Mouse (Mus musculus): ENCODE measurements at regions not wholly inside any gene's neighbourhood (a gene's known extent, or its start where the extent isn't known, plus 50 kb on each side); places are given as distances from the start of the nearest gene placed in this dataset.

GRCm38 (mm10) chr4:31493087-31493511 lies 470.8 kb upstream of the Map3k7 start:
- in situ Hi-C loops (cut with MboI, MseI), result no loop called here

- in situ Hi-C loops (cut with MboI, MseI), result no loop called here
Measured at GRCm38 (mm10) chr4:31499888-31500287, 464.0 kb upstream of the Map3k7 start.

DNA sequence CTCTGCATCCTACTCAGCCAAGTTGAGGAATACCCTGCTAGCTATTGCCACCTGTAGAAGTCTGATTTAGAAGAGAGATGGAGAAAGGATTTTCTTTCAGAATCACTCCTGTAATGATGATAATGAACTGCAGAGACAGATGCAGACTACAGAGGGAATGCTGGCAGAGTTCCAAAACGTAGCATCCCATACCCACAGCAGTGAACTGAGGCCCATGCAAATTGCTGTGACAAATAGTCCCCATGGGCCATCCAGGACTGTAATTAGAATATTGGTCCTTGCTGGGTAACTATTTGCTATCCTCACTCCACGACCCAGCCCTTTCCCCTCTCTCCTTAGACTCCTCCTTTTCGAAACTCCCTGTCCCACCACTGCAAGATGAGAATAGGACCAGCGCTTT lies 463.5 kb upstream of the Map3k7 start:
- in situ Hi-C loops (cut with MboI, MseI), result no loop called here

DNA sequence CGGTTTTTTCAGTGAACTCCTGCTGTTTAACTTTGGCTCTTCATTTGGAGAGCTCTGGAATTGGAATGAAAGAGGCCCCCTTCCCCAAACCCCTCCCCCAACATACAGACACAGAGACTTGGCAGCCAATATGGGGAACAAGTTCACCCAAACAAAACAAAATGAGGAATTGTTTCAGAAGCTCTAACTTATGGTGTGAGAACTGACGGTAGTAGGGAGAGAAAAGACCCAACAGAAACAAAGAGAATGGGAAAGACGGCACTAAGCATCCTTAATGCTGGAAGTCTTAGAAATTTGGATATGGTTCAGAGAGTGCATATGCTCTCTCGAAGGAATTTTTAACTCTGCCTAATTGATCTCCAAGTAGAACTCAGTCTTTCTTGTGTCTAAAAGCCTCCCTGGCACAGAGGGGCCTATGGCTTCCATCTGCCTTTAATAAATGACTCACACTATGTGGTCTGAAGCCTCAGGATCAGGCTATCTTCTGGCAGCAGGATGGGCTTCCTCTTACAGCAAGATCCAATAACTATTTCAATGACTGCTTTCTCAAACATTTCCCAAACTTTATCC lies 438.2 kb upstream of the Map3k7 start:
- in situ Hi-C loops (cut with MboI, MseI), result no loop called here

GRCm38 (mm10) chr4:31536811-31537210 lies 427.1 kb upstream of the Map3k7 start:
- in situ Hi-C loops (cut with MboI, MseI), result no loop called here

DNA sequence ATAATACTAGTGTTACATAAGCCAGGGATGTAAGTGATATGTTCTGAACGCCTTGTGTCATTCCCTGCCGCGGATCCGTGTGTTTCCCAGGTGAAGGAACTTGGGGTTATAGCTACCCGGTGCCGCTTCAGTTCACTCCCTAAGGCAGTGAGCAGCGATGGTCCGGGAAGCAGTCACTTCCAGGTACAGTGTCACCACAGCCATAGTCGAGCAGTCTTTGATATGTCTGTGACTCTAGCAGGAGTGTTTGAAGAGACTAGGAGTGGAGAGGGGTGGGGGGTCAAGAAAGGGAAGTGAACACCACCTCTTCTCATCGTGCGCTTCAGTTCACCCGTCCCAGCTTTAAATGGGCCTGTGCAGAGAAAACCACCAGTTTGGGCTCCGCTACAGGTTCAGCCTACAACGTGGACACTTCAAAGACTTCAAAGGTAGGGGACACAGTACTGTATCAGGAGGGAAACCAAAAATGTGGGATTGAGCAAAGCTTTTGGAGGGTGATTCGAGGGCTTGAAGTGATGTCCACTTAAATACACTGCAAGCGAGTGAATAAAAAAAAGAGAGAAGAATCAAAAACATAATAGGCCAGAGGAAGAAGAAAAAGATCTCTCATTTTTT lies 410.0 kb upstream of the Map3k7 start:
- in situ Hi-C loops (cut with MboI, MseI), result loop anchor here (25.0 kb wide), 1 partner anchor 658 kb away; no protein-coding TSS in a partner anchor

DNA sequence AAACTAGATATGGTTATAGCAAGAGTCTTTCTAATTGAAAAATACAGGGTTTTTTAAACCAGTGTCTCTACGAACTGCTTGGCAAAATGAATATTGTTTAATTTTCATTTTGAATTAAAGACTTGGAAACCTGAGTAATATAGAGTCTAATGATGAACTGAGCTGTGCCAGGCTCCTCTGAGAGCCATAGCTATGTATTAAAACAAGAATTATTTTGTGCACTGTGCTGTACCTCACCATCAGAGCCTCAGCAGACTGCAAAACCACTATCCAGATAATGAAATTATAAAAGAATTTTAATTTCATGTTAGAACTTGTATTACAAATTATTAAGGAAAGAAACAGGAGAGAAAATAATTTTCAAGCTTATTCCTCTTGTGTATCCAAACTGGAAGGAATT lies 408.8 kb upstream of the Map3k7 start:
- in situ Hi-C loops (cut with MboI, MseI), result loop anchor here (25.0 kb wide), 1 partner anchor 657 kb away; no protein-coding TSS in a partner anchor

DNA sequence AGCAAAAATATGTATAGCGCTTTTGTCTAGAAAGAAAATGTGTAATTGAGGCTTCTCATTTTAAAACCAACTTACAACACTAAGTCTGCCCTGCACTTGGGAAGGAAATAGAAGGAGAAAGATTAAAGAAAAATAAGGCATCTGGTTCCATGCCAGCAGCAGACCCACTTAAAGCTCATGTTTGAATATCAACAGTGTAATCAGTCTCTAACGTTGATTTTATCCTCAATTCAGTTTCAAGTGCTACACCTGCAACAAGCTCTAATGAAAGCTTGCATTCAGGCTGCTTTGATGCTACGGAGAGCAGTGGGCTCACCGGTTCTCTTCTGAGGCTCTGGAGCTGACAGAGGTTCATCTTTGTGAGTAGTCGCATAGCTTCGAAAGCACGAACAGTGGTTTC lies 406.6 kb upstream of the Map3k7 start:
- in situ Hi-C loops (cut with MboI, MseI), result loop anchor here (25.0 kb wide), 1 partner anchor 655 kb away; no protein-coding TSS in a partner anchor

DNA sequence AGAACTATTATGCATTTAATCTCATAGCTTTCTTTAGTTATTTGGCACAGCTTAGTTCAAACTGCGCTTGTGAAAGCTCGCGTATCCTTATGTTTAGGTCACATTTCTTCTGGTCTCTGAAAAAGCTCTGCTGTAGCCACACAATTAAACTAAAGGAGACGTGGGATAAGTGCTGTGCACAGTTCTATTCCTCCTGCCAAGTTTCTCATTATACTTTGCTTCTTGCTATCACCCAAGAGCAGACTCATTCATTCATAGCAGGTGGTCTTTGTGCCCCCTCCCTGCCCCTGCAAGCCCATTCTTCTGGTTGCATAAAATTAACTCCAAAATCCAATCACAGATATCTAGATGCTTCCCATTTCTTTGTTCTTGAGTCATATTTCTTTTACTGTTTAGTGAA lies 403.6 kb upstream of the Map3k7 start:
- in situ Hi-C loops (cut with MboI, MseI), result loop anchor here (25.0 kb wide), 1 partner anchor 652 kb away; no protein-coding TSS in a partner anchor

DNA sequence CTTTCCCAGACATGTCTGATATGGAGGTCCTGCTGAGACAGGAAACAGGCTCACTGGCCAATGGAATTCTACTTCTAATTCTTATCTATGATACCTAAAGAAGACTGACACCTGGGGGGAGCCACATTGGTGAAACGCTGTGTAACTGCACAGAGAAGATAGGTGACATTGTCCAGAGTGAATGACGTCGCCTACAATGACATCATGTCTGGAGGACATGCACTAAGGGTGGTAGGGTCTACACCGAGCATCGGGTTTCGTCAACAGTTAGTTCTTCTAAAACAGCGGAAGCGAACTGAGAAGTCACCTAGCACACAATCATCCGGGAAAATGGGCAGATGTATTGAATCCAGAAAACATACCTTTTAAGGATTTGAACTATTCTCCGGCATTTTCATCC lies 402.7 kb upstream of the Map3k7 start:
- in situ Hi-C loops (cut with MboI, MseI), result loop anchor here (25.0 kb wide), 1 partner anchor 651 kb away; no protein-coding TSS in a partner anchor

GRCm38 (mm10) chr4:31561823-31562222 lies 402.1 kb upstream of the Map3k7 start:
- in situ Hi-C loops (cut with MboI, MseI), result loop anchor here (25.0 kb wide), 1 partner anchor 650 kb away; no protein-coding TSS in a partner anchor

DNA sequence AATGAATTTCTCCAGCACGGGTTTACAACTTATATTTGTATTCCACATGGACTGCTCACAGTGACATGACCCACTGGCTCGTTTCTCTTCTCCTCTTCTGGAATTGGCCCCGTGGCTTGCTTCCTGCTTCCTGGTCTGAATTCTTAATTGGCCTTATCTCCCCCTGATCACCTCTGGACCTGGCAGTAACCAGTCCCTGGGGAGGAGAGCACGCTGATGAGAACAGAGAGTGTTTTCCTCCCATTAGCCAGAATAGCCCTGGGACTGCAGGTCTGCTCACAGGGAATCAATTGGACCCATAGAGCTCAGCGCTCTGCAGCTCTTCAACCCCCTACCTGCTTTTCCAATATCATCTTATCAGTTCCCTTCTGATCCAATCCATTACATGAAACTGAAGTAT lies 397.7 kb upstream of the Map3k7 start:
- in situ Hi-C loops (cut with MboI, MseI), result loop anchor here (25.0 kb wide), 1 partner anchor 646 kb away; no protein-coding TSS in a partner anchor

GRCm38 (mm10) chr4:31566834-31567233 lies 397.1 kb upstream of the Map3k7 start:
- in situ Hi-C loops (cut with MboI, MseI), result loop anchor here (25.0 kb wide), 1 partner anchor 645 kb away; no protein-coding TSS in a partner anchor

DNA sequence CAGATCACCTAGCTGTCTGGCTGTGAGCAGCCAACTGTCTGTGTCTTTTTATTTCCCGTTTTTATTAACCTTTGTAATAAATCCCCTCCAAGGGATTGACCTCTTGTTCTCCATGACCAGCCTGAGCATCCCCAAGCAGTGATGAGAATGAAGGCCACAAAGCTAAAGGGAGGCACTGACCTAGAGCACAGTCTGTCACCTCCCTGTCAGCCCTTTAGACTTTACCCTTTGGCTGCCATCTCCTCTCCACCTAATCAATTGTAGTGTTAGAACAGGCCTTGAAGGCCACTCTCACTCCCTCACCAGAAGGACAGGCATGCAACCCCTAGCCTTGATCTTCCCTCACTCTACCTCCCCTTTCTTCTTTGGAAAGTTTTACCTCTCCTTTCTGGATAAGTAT lies 394.2 kb upstream of the Map3k7 start:
- in situ Hi-C loops (cut with MboI, MseI), result loop anchor here (25.0 kb wide), 1 partner anchor 643 kb away; no protein-coding TSS in a partner anchor

DNA sequence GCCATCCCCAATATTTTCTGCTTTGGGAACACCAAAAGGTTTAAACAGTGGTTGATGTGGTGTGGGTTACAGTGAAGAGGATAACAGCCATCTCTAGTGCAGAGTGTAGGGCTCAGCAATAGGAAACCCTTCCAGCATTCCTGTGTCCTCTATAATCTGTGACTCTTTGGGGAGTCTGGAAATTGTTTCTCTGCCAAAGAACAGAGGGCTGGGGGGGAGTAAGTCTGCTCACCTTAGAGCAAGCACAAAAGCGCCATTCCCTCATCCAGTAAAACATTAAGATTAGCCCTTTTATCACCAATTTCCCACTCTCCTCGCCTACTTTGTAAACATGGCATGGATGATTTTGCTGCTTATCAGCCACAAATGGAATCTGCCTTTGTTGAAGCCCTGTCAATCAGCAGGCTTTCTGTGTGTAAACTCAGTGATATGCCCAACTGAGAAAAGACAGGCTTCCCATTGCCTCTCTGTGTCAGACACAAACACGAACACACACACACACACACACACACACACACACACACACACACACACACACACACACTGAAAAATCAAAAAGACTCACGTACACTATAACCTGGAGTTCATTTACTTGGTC lies 386.8 kb upstream of the Map3k7 start:
- in situ Hi-C loops (cut with MboI, MseI), result no loop called here

DNA sequence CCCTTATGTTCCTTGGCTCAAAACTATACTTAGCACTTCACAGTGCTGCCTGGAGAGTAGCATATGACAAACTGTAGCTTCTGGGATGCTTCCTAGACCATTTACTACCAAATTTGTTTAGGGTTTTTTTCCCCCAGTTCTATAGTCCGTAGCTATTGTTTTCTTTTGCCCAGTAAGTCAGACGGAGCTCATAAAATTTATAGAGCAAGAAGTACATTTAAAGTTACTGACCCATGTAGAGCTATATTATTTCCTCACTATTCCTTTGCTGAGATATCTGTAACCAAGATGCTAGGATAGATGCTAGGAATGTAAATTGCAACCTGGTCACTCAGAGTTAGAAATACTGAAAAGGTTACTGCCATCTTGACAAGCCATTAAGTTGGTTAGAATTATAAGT lies 380.4 kb upstream of the Map3k7 start:
- in situ Hi-C loops (cut with MboI, MseI), result no loop called here

DNA sequence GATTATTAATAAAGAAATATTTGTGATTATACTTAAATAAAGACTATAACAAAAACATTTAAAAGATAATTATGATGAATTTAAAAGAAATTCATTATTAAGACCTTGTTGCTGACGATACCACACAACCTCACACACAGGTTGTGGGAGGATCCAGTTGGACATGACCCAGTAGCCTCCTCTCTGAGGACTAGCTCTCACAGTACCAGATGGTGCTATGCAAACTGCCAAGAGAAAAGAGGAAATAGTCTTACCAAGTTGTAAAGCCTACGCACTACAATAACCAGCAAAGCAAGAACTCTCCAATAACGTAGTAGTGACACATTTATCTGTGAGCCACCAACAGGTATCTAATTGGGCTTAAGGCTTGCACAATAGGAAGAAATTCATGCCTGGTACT lies 379.7 kb upstream of the Map3k7 start:
- in situ Hi-C loops (cut with MboI, MseI), result no loop called here

- in situ Hi-C loops (cut with MboI, MseI), result no loop called here
Measured at GRCm38 (mm10) chr4:31594089-31594488, 369.8 kb upstream of the Map3k7 start.

DNA sequence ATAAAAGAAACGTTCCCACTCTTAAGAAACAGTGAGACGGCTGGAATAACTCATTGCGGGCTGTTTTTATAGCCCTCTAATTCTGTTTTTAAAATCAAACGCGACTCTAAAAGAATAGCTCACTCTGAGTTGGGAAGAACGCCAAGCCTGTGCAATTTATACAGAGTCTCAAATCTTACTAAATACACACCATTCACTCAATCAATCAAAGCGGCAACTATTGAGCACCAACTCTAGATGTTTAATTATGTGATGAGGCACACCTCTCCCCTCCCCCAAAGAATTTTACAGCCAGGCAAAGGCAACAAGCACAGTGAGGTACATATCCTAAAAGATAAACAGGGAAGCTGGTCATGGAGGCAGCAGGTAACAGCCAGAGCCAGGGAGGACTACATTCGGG lies 362.4 kb upstream of the Map3k7 start:
- in situ Hi-C loops (cut with MboI, MseI), result no loop called here

GRCm38 (mm10) chr4:31603776-31604175 lies 360.1 kb upstream of the Map3k7 start:
- in situ Hi-C loops (cut with MboI, MseI), result no loop called here

GRCm38 (mm10) chr4:31608811-31609210 lies 355.1 kb upstream of the Map3k7 start:
- in situ Hi-C loops (cut with MboI, MseI), result no loop called here

GRCm38 (mm10) chr4:31609559-31609958 lies 354.3 kb upstream of the Map3k7 start:
- in situ Hi-C loops (cut with MboI, MseI), result no loop called here

Data from regulatory T cell (primary cell).